Comparison of ENCODE assay signal across 26 mouse cellular contexts in the genomic region with DNA sequence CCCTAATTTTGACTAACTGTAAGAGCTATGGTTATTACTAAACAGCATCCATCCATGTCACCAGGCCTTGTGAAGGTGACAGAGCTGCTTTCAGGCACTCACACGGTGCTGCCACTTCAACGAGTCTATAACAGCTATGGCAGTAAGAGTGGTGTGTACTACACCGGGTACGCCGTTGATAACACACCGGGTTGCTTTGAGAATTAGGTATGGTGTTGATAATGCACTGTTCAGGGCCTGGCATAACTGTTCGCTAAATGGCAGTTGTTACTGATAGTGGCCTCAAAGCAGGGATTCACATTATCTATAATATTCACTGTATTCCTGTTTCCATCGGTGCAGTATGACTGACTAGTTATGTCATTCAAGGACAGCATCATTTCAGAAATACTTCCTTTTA.
DNase-seq lines count a peak whose midpoint lies in the region; ATAC-seq and TF ChIP-seq lines count a peak whose summit lies in the region.
"Had no signal": no experiment of that assay in that cellular context is flagged by ENCODE, and none has a peak within 500 bp of the region (broad histone marks: within the 10 kb centered on the region; RNA-seq: fewer than 3 reads in every experiment).

No protein-coding gene starts in this region.

- no peaks in the 10 kb centered on the region for H3K4me1 ChIP-seq in heart, embryonic 16.5 days (ENCODE audit: control insufficient read depth, insufficient read depth, low read length)
- H3K4me1 ChIP-seq in heart, embryonic 11.5 days (ENCODE audit: control insufficient read depth, insufficient read depth, low read length) = peaks cover 5% of the 10 kb centered on the region; the same call in 1 of the 2 replicates
- H3K4me1 ChIP-seq in liver, embryonic 16.5 days (ENCODE audit: control insufficient read depth, low read depth, low read length) = peaks cover 3% of the 10 kb centered on the region; the same call in 1 of the 2 replicates
- no peaks in the 10 kb centered on the region for H3K4me1 ChIP-seq in hindbrain, embryonic 13.5 days (replicated peaks)
- H3K4me1 ChIP-seq: embryonic facial prominence, embryonic 15.5 days; kidney, embryonic 15.5 days; limb, embryonic 12.5 days; midbrain, embryonic 15.5 days; neural tube, embryonic 12.5 days had no signal

- TF ChIP-seq CTCF in gastrocnemius, adult 2 months (IDR thresholded peaks at IDR 0.05) = no peak

- H3K9me3 ChIP-seq in heart, embryonic 16.5 days (replicated peaks; ENCODE audit: control insufficient read depth, low read length) = no peaks in the 10 kb centered on the region
- H3K9me3 ChIP-seq in heart, embryonic 11.5 days (replicated peaks; ENCODE audit: control insufficient read depth, low read length) = no peaks in the 10 kb centered on the region
- H3K9me3 ChIP-seq in liver, embryonic 16.5 days (replicated peaks; ENCODE audit: control insufficient read depth, low read length) = no peaks in the 10 kb centered on the region
- H3K9me3 ChIP-seq in hindbrain, embryonic 13.5 days = no peaks in the 10 kb centered on the region
- H3K9me3 ChIP-seq: embryonic facial prominence, embryonic 15.5 days; forebrain, embryonic 10.5 days; kidney, embryonic 15.5 days; limb, embryonic 12.5 days; midbrain, embryonic 15.5 days; neural tube, embryonic 12.5 days had no signal

- no peaks in the 10 kb centered on the region for H3K36me3 ChIP-seq in heart, embryonic 16.5 days (ENCODE audit: control insufficient read depth, insufficient read depth)
- H3K36me3 ChIP-seq in heart, embryonic 11.5 days (ENCODE audit: control insufficient read depth, insufficient read depth, low read length) = no peaks in the 10 kb centered on the region
- no peaks in the 10 kb centered on the region for H3K36me3 ChIP-seq in liver, embryonic 16.5 days (ENCODE audit: control insufficient read depth, insufficient read depth)
- H3K36me3 ChIP-seq in hindbrain, embryonic 13.5 days = no peaks in the 10 kb centered on the region
- H3K36me3 ChIP-seq: limb, embryonic 12.5 days; midbrain, embryonic 15.5 days had no signal

- ATAC-seq in heart, embryonic 16.5 days (replicated peaks; ENCODE audit: extremely low read depth, insufficient read depth, low FRiP score) = 0 out of 2 replicates have a peak, but pooled peaks have one; percentile 18
- no peak for ATAC-seq in heart, embryonic 11.5 days (replicated peaks; ENCODE audit: insufficient number of reproducible peaks, low FRiP score, low TSS enrichment)
- ATAC-seq in liver, embryonic 16.5 days (ENCODE audit: low read depth) = peak; percentile 92
- ATAC-seq in hindbrain, embryonic 13.5 days (ENCODE audit: low FRiP score) = no peak
- ATAC-seq: CD4-positive, CD25-positive, alpha-beta regulatory T cell, adult 4 months; forebrain, embryonic 16.5 days; midbrain, embryonic 15.5 days had no signal

- WGBS in heart, embryonic 16.5 days = 56% methylated on average over 8 of the region's 8 CpGs
- 57% methylated on average over 8 of the region's 8 CpGs for WGBS in heart, embryonic 11.5 days (ENCODE audit: insufficient replicate concordance)
- 24% methylated on average over 8 of the region's 8 CpGs for WGBS in liver, embryonic 16.5 days (ENCODE audit: insufficient replicate concordance)
- 94% methylated on average over 8 of the region's 8 CpGs for WGBS in hindbrain, embryonic 13.5 days

- H3K4me3 ChIP-seq in heart, embryonic 16.5 days (ENCODE audit: low read length) = no peak overlapping the region
- no peak overlapping the region for H3K4me3 ChIP-seq in heart, embryonic 11.5 days (ENCODE audit: low read depth, low read length)
- H3K4me3 ChIP-seq in liver, embryonic 16.5 days (ENCODE audit: low read depth, low read length) = no peak overlapping the region
- no peak overlapping the region for H3K4me3 ChIP-seq in hindbrain, embryonic 13.5 days
- H3K4me3 ChIP-seq in gastrocnemius, adult 2 months = no peak overlapping the region
- H3K4me3 ChIP-seq: embryonic facial prominence, embryonic 15.5 days; forebrain, embryonic 10.5 days; heart, adult 2 months; kidney, embryonic 15.5 days; limb, embryonic 12.5 days; midbrain, embryonic 15.5 days; neural tube, embryonic 12.5 days had no signal

- intact Hi-C loops in gastrocnemius, adult 2 months (cut with DNase I) = no loop called here

- H3K9ac ChIP-seq in heart, embryonic 16.5 days (ENCODE audit: low read length) = no peak overlapping the region
- no peak overlapping the region for H3K9ac ChIP-seq in heart, embryonic 11.5 days (ENCODE audit: low read depth, low read length)
- H3K9ac ChIP-seq in liver, embryonic 16.5 days (ENCODE audit: low read depth, low read length) = no peak overlapping the region
- no peak overlapping the region for H3K9ac ChIP-seq in hindbrain, embryonic 13.5 days
- H3K9ac ChIP-seq: embryonic facial prominence, embryonic 15.5 days; kidney, embryonic 15.5 days; limb, embryonic 12.5 days; midbrain, embryonic 15.5 days; neural tube, embryonic 12.5 days had no signal

- peak; percentile 50 for DNase-seq in liver
- no peak for DNase-seq in gastrocnemius, adult 2 months
- DNase-seq in spleen, postnatal 4 days (ENCODE audit: low spot score in 2 of 2) = no peak
- DNase-seq: adrenal gland, postnatal 36 days; cerebellum, adult 18-20 months; cerebellum, postnatal 25 days; gastrocnemius, postnatal 14 days; heart, adult 2 months; kidney, adult 11 months; kidney, postnatal 36 days; layer of hippocampus, postnatal 36 days; lung, adult 2 months; thymus, adult 18-20 months; thymus, postnatal 4 days had no signal

- no peak overlapping the region for H3K4me2 ChIP-seq in heart, embryonic 16.5 days (ENCODE audit: low read depth, low read length)
- no peak overlapping the region for H3K4me2 ChIP-seq in heart, embryonic 11.5 days
- no peak overlapping the region for H3K4me2 ChIP-seq in liver, embryonic 16.5 days (ENCODE audit: low read depth, low read length)
- H3K4me2 ChIP-seq in hindbrain, embryonic 13.5 days = no peak overlapping the region
- H3K4me2 ChIP-seq: embryonic facial prominence, embryonic 15.5 days; kidney, embryonic 15.5 days; limb, embryonic 12.5 days; midbrain, embryonic 15.5 days; neural tube, embryonic 12.5 days had no signal

- no peak overlapping the region for H3K27ac ChIP-seq in heart, embryonic 16.5 days (ENCODE audit: low read length)
- H3K27ac ChIP-seq in heart, embryonic 11.5 days (ENCODE audit: low read depth, low read length) = no peak overlapping the region
- H3K27ac ChIP-seq in liver, embryonic 16.5 days (ENCODE audit: low read length) = no peak overlapping the region
- no peak overlapping the region for H3K27ac ChIP-seq in hindbrain, embryonic 13.5 days
- H3K27ac ChIP-seq in gastrocnemius, adult 2 months = no peak overlapping the region
- H3K27ac ChIP-seq: embryonic facial prominence, embryonic 15.5 days; forebrain, embryonic 10.5 days; heart, adult 2 months; kidney, embryonic 15.5 days; limb, embryonic 12.5 days; midbrain, embryonic 15.5 days; neural tube, embryonic 12.5 days had no signal

- H3K27me3 ChIP-seq in heart, embryonic 16.5 days (ENCODE audit: control insufficient read depth, insufficient read depth, low read length) = no peaks in the 10 kb centered on the region
- H3K27me3 ChIP-seq in heart, embryonic 11.5 days (ENCODE audit: control insufficient read depth, insufficient read depth, low read length) = no peaks in the 10 kb centered on the region
- no peaks in the 10 kb centered on the region for H3K27me3 ChIP-seq in liver, embryonic 16.5 days (ENCODE audit: control insufficient read depth, insufficient read depth, low read depth, low read length)
- H3K27me3 ChIP-seq in hindbrain, embryonic 13.5 days = no peaks in the 10 kb centered on the region
- H3K27me3 ChIP-seq: embryonic facial prominence, embryonic 15.5 days; kidney, embryonic 15.5 days; limb, embryonic 12.5 days; midbrain, embryonic 15.5 days; neural tube, embryonic 12.5 days had no signal

Comparison
In these comparisons a context has a peak if more than half of its experiments do, and no peak if none do; other contexts are left out.
1. ATAC-seq: peak in heart, embryonic 16.5 days (single experiment) and liver, embryonic 16.5 days (single experiment); none in heart, embryonic 11.5 days (single experiment) and hindbrain, embryonic 13.5 days (single experiment).